Mouse (Mus musculus) adrenal gland, postnatal 4 days (tissue): ENCODE results near the gene Spint1. TPM values are rescaled to one million over a fixed set of nuclear protein-coding genes. Genes with fewer than 3 reads are reported as not detected.

Experiments used
- DNase-seq, 2 experiments: peaks; one replicate each; pipeline ENCODE4 v3.0.0; 2021 to 2022; ENCODE audit warnings: low spot score in 2 of 2, mixed read lengths in 2 of 2
- long read RNA-seq, 2 experiments: library from polyadenylated mRNA; stranded (forward); transcript quantifications; one replicate each; pipeline ENCODE4 v2.0.0; 2021
- total RNA-seq, 2 experiments: library from RNA; stranded (reverse); gene quantifications; 2 replicates each; pipeline ENCODE4 v1.2.3; 2021

The Spint1 gene
- total RNA-seq = 10 to 100 TPM in 1 of 2 experiments, 1 to 10 TPM in 1; 8.2 to 17.6 TPM
- long read RNA-seq, experiment 1, partial matches to known transcripts = 2 of 9 reads
- long read RNA-seq, experiment 1, other reads (novel, unspliced or antisense) = 3 of 9 reads
- long read RNA-seq, experiment 2, transcript Spint1-201 (11 exons, 2,273 nt) = major isoform, 18 of 40 reads
- long read RNA-seq, experiment 2, transcript Spint1-203 (10 exons, 2,323 nt) = minor isoform, 16 of 40 reads
- long read RNA-seq, experiment 2, partial matches to known transcripts = 0 of 40 reads
- long read RNA-seq, experiment 2, other reads (novel, unspliced or antisense) = 6 of 40 reads

DNA sequence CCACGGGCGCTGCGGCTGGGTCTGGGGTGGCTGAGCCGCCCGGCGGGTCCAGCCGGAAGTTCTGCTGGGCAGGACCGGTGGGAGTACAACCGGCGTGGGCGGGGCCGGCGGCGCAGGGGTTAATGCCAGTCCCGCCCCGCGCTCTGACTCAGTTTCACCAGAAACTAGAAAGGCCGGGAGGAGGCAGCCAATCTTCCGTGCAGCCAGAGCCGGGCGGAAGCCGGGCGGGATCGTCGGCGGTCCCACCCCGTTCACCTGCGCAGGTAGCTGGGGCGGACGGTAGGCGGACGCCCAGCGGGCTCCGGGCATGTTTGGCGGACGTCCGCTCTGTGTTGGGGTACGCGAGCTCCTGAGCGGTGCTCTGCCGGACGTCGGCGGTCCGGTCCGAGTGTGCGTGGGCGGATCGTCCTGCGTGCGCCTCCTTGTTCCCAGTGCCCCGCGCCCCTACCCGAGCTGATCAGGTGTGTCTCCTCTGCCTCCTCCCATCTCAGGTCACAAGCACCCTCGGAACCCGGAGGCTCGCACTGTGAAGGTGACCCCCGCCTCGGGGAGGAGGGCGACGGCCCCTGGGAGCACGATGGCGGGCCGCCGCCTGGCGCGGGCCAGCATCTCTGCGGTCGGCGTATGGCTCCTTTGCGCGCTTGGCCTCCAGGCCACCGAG lies at the start of gene Spint1:
TSS of gene Spint1 (plus strand) at position 153 of the 661 bp plus-strand sequence.
- DNase-seq = peak in 1 of 2 experiments; percentile 9

DNA sequence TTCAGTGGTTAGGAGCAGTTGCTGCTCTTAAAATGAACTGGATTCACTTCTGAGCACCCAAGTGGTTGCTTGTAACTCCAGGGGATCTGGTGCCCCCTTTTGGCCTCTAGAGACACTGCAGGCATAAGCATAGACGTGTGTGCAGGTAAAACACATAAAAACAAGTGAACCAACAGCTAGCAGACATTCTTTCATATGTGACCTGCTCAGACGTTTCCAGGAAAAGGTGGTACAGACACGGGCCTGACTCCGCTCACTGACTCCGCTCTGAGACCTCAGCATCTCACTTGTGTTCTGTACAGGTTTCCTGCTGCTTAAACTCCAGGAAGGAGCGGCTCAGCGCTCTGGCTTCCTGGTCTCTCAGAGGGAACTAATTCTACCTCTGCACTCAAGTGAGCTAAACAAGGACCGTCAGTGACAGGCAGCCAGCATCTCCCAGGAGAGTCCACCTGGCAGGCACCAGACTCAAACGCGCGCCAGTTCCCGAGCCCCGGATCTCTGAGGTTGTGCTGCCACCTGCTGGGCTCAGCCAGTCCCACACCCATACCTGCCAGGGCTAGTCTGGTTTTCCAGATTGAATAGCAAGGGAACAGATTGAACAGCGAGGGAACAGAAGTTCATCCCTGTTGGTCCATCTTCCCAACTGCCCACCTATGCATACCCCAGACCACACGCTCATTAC lies 48.0 kb upstream of the Spint1 start:
- DNase-seq = peak; percentile 62 to 76

DNA sequence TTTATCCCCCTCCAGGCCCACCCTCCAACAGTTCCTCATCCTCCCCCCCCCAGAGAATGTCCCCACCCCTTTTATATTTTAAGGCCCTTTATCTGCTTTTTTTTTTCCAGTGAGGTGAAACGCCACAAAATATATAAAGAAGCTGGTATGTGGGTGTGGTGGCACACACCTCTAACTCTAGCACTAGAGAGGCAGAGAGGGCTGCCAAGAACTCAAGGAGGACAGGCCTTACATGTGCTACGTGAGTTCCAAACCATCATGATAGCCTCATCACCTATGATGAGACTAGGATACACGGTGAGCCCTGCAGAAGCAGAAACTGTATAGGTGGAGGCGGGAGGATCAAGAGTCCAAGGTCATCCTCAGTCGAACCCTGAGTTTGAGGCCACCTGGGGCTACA lies 46.2 kb upstream of the Spint1 start:
- DNase-seq = no peak

DNA sequence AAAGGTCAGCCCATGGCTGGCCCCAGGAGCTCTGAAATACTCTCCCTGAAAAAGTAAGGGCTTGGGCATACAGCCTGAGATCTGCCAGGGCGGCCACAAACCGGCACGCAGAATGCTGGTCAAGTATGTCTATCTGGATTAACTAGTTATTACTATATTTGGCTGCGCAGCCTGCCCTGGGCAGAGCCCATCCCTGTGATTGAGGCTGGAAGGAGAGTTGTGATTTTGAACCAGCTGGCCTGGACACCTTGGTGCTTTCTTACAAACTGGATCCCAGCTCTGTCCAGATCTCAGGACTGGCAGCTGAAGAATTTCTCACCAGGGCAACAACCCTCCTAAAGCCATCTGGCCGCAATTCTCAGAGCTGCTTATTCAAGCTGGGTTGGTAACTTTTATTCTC lies 43.0 kb upstream of the Spint1 start:
- DNase-seq = no peak

DNA sequence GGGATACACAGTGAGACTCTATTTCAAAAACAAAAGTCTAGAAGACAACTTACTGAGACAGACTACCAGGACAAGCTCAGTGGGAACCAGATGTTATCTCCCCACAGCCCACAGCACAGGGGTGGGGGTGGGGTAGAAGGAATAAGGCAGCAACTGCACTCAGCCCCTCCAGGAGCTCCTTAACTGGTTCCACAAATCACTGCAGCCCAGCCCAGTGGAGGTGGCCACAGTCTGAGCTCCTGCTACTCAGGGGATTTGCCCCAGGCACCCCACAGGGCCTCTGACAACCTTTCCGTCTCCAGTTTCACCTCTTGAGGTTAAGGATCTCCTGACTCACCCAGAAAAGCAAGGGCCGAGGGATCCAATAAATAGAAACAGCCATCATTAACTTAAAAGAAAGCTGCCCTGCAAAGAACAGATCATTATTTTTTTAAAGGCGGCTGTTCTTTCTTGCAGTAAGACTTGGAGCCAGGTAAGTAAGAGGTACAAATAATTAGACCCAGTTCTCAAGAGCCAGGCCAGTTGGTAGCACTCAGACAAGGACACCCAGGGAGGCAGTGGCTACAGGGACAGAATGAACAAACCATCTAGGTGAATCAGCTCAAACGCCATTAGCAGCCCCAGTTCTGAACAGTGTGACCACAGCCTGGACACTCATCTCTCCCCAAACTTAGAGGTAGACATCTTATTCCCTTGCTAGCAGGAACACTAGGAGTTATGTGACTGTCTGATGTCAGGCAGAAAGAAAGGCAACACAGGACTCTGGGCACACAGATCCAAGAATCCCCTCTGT lies 40.6 kb upstream of the Spint1 start:
- no peak for DNase-seq

DNA sequence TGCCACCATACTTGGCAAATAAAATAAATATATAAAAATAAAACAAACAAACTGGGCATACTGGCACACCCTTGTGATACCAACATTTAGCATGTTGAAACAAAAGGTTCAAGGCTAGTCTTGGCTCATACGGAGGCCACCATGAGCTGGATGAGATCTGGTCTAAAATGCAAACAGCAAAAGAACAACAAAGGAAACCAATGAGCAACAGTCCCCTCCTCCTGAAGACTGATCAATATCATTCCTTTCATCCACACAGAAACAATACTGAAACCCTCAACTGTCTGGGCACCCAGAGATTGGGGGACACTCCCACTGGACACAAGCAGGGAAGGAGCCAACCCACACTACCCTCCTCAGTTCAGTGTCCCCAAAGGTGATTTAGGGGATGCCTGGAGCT lies 39.7 kb upstream of the Spint1 start:
- DNase-seq = no peak

DNA sequence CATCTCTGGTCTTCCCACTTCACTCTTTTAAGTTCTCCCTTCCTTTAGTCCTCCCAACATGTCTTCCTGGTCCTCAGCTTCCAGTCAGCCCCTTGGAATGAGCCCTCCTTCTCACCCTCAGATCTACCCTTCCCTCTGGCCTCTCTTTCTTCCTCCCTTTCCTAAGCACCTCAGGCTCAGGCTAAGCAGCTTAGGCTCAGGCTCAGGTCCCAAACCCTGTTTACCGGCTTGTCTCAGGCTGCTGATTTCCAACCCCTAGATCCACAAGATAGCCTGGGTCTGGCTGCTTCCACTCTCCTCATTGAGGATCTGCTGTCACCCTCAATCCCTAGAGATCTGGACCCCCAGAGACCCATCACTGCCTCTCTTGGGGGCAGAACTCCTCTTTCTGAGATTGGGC lies 39.1 kb upstream of the Spint1 start:
- DNase-seq = no peak

DNA sequence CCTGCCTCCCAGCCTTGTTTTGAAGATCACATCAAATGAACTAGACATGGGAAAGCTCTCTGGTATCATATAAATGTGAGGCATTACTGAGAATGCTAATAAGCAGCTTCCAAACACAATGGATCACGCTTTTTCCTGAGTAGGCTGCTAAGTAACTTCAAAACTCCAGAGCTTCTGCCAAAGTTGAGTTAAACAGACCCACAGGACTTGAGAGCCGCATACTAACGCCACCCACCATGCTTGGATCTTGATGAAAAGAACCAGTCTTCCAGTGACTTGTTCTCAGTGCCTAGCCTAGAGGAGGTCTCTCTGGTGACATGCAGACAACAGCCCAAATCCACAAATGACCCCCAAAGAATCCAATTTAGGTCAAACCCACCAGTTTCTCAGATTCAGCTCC lies 38.2 kb upstream of the Spint1 start:
- DNase-seq = no peak

DNA sequence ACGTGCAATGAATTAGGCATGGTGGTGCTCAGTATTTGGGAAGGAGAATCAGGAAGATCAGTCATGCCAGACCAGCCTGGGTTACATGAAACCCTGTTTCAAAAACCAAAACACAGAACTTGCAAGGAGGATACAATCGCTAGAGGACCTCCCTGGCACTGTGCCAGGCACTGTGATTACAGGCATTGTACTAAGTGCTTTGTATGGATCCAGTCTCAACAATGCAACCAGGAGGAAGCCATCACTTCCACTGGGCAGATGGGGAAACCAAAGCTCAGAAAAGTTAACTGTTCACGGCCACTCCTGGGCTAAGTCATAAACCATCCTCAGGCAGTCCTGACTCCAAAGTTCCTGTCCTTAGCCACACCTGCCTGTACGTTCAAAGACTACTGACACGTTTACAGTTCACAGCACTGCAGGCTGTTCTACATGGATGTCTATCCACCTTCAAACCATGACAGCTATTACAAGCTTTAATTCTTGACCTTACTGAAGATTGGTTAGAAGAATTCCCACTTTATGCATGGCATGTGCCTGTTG lies 34.2 kb upstream of the Spint1 start:
- peak in 1 of 2 experiments; percentile 16 for DNase-seq

DNA sequence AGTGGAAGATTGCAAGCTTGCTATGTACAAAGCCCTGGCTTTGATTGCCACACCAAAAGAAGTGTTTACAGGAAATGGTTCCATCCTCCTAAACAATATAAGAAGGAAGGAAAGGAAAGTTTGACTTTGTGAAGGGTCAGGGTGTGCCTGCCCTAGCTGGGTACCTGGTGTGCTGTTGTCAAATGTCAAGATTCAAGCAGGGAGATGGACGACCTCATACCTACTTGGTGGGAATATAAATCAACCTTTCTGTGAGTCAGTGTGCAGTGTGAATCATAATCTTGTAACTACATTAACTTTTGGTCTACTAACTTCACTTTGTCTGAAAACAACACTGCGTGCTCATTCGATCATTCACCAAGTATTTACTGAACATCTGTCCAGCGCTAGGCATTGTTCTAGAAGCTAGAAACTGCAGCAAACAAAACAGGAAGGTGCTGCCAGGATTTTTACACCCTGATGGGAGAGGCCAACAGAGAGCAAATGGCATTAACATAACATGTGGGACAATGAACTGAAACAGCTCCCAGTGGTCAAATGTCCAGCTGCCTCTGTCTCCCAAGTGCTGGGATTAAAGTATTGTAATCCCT lies 33.2 kb upstream of the Spint1 start:
- no peak for DNase-seq

DNA sequence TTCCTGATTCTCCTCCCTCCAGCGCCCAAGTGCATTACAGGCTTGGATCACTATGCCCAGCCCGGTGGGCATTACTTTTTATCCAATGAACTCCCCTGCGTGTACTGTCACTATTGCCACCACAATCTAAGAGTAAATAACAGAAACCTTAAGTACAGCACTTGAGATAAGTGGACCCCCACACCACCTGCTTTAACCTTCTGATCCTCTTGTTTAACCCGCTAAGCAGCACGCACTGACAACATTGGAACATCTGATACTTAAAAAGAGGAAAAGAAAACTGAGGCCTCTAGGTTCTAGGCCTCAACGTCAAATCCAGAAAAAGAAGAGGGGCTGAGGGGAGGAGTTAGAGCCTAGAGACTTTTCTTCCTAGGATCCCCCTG lies 29.2 kb upstream of the Spint1 start:
- DNase-seq = no peak

DNA sequence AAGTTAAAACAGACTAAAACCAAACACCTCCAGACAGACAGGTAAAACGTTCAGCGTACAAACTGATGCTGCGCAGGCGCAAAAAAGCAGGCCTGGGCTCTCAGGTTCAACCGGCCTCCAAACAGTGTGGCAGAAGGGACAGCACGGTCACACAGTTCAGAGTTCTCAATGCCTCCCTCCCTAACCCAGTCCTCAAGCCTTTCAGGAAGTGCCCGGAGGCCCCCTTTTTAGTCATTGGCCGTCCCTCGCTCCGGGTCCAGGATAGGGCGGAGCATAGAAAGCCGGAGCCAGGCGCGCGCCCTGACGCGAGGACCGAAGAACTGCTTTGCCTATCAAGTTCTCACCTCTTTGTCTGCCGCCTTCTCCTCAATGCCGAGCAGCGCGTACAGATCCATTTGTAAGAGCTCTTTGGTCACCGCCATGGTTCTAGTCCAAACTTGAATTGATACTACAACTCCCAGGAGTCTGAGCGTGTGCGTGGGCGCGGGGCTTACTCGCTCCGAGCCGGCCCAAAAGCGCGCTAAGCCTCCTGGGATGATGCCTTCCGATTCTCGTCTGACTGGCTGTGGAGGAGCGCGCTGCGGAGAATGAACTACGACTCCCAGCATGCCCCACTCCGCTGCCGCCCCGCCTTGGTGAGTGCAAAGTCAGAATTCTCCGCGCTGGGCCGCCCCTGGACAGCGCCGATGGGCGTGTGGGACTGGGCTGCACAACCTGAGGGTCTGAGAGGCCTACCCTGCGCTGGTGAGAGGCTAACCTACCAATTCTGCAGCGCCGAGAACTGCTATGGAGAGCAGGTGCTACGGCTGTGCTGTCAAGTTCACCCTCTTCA lies 28.6 kb upstream of the Spint1 start, which contains the start of the genes Zfyve19 and Dnajc17:
TSS of gene Zfyve19 (plus strand) at position 274 of the 832 bp plus-strand sequence.
TSS of gene Dnajc17 (minus strand) at position 452 of the 832 bp plus-strand sequence.
- peak; percentile 84 to 88 for DNase-seq

DNA sequence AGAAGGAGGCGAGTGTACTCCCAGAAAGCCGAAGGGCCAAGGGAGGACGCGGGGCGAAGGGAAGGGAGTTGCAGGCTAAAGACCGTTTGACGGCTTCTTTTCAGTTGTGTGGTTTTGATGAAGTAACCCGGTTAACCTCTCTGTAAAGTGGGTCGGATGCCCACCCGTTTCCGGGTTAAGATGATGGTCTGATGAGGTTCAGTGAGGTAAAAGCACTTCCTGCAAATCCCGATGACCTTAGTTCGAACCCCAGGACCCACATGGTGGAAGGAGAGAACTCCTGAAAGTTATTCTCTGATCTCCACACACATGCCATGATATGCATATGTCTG lies 28.0 kb upstream of the Spint1 start:
- DNase-seq = no peak

DNA sequence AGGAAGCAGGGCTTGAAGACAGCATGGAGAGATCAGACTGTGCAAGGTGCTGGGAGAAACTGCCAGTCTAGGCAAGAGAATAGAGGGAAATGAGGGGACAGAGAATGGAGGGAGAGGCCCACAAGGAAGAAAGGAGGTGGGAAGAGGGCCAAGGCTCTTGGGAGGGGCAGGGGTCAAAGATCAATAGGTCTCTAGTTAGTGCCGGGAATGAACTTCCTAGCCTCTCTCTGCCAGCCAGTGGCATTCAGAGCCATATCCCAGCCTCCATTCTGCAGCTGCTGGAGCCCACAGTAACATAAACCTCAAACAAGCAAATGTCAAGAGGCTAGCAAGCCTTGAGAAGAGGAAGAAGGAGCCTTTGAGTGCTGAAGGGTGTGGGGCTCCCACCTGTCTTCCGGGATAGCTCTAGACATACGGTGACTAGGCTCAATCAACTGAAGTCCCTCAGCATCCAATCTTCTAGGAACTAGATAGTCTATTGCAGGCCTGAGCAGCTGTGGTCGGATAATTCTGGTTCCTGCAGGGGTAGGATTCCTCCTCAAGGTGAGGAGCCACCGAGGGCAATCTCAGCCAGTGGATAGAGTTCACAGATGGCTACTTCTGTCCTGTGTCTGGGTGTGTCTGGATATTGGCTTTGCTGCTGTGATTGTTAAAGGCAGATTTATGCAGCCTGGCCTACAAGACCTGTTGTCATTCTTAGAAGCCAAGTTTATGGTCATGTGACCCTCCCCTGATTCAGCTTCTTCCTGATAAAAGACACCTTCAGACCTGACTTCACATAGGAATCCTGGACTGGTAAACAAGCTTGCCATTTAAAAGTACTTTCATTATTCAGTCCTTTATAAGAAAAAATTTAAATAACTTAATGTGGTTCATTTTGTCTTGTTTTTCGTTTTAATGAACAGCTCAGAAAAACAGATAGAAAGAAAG lies 7.1 kb upstream of the Spint1 start, which contains the start of gene Ppp1r14d:
TSS of gene Ppp1r14d (minus strand) at position 132 of the 930 bp plus-strand sequence.
- no peak for DNase-seq

DNA sequence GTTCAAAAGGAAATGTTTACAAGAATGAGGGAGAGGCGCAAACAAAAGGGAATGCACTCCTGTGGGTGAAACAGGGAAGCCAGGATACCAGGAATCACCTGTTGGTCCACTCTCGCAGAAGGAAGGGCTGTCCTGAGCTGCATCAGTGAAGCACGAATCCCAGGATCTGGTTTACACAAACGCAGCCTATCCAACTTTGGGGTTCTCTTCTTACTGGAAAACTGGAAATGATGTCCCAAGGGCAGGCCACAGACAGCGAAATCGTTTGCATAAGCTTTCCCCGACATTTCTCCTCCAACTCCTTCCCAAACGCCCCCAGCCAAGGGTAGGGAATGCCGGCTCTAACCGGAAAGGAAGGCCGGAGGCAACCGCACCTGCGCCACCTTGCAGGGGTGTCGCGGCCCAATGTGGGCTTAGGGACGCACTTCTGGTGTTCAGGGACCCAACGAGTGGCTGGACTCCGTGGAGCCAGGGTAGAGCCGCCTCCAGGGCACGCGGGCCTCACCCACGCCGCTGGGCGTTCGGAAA lies 416 bp upstream of the Spint1 start:
- DNase-seq = no peak

DNA sequence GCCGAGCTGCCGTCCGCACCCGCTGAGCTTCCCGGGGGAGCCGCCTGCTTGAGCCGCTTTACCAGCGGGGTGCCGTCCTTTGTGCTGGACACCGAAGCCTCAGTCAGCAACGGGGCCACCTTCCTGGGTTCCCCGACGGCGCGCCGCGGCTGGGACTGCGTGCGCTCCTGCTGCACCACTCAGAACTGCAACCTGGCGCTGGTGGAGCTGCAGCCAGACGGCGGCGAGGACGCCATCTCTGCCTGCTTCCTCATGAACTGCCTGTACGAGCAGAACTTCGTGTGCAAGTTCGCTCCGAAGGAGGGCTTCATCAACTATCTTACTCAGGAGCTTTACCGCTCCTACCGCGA lies 684 bp downstream of the Spint1 start:
- DNase-seq = no peak

DNA sequence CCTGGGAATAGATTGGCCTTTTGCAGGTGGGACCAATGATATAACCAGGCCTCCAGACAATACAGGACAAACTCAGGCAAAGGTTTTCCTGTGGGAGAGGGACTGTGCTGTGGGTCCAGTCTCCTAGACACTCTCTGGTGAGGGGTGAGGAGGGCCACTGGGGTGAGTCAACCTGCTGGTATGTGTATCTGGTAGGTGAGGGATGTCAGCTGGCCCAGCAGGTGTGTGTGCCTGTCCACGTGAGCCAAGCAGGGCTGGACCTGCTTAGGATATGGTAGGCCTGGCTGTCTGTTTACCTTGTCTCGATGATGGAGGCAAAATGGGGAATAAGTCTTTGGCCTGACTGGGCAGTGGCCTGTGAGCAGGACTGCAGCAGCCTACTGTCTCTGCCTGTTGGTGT lies 1.5 kb downstream of the Spint1 start:
- DNase-seq = no peak

DNA sequence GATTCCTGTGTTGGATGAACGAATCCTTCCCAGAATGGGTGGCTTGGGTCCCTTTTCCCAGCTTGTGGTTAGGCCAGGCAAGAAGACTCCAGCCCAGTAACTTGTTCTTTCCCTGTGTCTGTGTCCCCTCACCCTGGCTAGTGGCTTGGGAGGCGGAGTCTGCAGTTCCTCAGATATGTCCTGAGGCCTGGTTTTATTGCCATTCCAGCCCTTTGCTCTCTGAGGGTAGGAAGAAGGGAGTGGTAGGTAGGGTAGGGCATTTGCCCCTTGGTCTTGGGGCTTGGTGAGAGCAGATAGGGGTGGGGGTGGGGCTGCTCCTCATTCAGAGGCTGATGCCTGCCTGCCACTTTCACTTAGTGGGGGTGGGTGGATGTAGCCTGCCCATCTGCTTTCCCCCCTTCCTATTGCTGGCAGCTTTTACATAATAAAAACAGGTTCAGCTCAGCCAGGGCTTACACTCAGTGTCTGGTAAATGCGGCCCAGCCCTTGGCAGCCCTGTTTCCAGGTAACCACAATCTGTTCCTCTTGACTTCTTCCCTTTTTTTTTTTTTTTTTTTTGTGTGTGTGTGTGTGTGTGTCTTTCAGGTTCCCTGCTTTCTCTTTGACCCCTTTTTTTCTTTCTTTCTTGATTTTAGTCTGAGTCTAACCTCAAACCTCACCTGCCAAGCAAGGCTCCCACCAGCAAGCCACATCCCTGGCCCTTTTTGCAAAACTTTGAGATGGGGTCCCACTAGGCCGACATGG lies 3.1 kb downstream of the Spint1 start:
- DNase-seq = no peak
